Mouse (Mus musculus) lung, postnatal 0 days (tissue): ENCODE measurements around the gene Cd164.

Experiments used
- CTCF ChIP-seq: IDR thresholded peaks from 2 replicates; pipeline ENCODE4 v1.5.1; 2016; ENCODE audit warnings: antibody characterized with exemption, mild to moderate bottlenecking
- EP300 ChIP-seq: IDR thresholded peaks from 2 replicates; pipeline ENCODE4 v1.6.1; 2016; ENCODE audit warnings: antibody characterized with exemption, mild to moderate bottlenecking, control low read depth

- TF ChIP-seq CTCF (no peak), EP300 (no peak)
Measured at GRCm38 (mm10) chr10:41573190-41573589, 54.0 kb downstream of the Cd164 start.
